Mouse (Mus musculus): Measurements from ENCODE around the gene Gm20388. TPM values are rescaled to one million over a fixed set of nuclear protein-coding genes. Genes with fewer than 3 reads are reported as not detected.
"Not testable (repeated sequence)": the region's sequence is repeated elsewhere in the genome, so short reads cannot be mapped to it uniquely, and the experiment has no call there.

Gene Gm20388
- total RNA-seq, 2 experiments from 2014 or later, result 4.4 to 7.8 TPM

DNA sequence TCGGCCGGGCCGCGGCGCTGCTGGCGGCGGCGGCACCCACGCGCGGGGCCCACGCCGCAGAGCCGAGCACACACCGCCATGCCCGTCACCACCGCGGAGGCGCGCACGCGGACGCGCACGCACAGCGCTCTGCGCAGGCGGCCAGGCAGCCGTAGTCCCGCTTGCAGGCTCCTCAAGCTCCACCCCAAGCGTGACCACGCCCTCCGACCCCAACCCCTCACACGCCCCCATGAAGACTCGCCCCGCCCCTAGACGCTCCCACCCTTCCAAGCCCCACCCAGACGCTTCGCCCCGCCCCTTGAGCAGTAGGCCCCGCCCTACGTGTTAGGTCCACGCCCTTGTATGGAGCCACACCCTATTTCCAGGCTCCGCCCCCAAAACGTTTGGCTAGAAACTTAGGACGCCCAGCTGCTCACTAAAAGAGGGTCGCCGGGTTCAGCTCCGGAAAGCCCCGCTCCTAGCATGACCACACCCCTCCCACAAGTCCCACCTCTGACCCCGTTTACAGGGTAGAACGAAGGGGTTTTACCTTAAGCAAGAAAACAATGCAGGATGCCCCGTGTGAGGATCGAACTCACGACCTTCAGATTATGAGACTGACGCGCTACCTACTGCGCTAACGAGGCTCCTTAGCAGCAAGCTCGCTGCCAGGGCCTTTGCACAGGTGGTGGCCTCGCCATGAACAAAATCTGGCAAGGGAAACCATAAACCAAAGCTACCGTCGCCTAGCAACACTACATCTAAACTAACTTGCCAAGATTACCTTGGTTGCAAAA is 1668.2 kb downstream of the Gm20388 start, which contains the start of gene Fbxo31:
Gene Fbxo31 (minus strand): TSS at position 131 of the 776 bp plus-strand sequence.
- DNase-seq (ENCODE audit: low spot score in 2 of 2), result peak; percentile 90 to 95

DNA sequence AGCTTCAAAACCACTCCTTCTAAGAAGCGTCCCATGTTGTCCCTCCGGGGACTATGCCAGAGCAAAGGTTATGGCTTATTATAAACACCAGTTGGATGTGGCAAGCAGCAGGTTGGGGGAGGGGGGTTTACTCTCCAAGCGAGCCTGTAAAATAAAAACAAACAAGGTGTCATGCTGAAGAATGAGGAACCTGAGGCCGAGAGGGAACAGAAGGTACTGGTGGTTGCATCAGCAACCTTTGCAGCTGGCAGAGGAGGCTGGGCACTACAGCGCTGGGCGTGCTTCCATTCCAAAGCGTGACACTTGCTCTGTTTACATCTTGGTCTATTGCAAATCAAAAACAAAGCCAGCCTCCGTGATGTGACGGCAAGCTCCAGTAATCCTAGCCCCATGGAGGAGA is 1669.8 kb downstream of the Gm20388 start:
- DNase-seq (ENCODE audit: low spot score in 2 of 2), result no peak

DNA sequence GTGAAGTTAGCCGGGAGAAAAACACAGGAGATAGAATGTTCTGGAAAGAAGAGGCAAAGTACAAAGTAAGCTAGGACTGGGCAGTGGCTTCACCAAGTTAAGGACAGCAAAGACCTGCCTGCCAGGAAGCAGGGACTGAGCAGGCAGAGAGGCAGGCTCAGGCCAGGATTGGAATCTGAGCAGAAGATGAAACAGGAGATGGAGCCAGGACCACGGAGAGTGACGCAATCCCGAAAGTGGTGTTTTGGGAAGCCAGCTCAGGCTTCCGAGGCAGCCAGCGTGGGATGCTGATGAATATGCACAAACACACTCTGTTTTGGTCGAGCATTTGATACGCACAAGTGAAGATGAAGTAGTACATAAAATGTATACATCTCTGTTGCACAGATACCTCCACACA is 1673.0 kb downstream of the Gm20388 start:
- peak; percentile 43 to 59 for DNase-seq (ENCODE audit: low spot score in 2 of 2)

DNA sequence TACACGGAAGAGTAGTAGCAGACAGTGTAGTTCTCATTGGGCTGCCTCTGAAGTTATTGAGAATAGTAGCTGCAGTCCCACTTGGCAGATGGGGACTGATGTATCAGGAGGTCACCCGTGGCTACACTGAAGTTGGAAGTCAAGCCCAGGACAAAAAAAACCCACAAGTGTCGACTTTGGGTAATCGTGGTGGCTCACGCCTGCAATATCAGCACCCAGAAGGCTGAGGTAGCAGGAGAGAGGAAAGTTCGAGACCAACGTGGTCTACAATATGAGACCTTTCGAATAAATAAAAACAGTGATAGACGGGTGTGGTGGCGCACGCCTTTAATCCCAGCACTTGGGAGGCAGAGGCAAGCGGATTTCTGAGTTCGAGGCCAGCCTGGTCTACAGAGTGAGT is 1674.1 kb downstream of the Gm20388 start:
- DNase-seq (ENCODE audit: low spot score in 2 of 2), result no peak

DNA sequence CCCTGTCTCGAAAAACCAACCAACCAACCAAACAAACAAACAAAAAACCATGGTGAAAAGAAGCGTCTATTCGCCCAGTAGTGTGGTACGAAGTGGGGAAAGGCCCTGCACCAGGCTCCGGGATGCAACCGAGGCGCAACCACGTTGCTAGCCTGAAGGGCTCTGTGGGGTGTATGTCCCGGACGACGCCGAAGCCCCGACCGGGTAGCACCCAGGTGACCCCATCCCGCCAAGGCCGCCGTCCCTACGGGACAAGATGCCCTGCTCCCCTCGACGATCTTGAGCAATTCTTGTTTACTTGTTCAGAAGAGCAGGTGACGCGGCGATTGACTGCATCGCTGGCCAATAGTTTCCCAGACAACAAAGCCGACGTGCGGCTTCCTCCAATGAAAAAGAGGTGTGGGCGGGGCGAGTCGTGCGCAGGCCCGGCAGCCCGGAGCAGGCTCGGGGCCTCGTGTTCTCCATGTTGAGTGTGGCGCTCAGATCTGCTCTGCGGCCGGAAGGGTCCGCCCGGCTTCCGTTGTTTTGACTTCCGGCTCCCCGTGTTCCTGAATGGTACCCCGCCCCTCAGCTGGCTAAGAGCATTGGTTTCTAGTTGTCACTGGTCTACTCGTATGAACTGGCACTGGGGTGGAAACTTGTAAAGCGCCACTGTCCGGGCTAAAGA is 1674.7 kb downstream of the Gm20388 start:
- peak; percentile 100 for DNase-seq (ENCODE audit: low spot score in 2 of 2)

DNA sequence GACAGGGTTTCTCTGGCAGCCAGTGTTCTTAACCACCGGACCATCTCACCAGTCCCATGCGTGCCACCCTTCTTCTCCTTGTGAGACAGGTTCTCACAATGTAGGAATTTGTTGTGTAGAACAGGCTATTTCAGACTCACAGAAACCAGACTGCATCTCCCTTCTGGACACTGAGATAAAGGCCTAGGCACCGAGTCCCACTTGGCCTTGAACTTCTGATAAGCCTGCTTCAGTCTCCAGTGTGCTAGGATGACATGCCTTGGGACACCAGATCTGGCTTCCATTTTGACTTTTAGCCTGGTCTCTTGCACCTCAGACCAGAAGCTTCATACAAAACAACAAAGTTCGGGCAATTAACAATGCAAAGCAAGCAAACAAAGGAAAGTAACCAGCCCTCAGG is 1678.1 kb downstream of the Gm20388 start:
- no peak for DNase-seq (ENCODE audit: low spot score in 2 of 2)

DNA sequence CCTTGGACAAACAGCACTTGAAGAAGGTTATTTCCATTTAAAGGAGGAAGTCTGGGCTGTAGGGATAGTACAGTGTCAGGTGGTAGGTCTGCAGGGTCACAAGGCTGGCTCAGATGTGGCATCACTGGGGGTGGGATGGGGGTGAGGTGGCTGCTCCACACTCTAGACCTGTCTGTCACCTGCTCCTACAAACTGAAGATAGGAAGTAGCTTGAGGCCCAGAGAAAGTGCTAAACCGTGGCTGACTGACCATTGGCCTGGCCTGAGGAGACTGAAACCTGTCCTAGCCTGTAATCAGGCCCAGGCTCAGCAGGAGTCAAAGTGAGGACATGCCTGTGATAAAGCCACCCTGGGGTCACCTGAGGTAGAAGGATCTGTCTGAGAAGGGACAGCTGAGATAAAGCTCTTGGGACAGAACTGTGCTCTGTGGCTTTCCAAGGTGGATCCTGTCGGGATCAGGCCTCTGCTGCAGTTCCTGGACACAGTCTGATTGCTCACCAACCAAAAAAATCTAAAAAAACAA is 1678.6 kb downstream of the Gm20388 start:
- DNase-seq (ENCODE audit: low spot score in 2 of 2), result no peak

DNA sequence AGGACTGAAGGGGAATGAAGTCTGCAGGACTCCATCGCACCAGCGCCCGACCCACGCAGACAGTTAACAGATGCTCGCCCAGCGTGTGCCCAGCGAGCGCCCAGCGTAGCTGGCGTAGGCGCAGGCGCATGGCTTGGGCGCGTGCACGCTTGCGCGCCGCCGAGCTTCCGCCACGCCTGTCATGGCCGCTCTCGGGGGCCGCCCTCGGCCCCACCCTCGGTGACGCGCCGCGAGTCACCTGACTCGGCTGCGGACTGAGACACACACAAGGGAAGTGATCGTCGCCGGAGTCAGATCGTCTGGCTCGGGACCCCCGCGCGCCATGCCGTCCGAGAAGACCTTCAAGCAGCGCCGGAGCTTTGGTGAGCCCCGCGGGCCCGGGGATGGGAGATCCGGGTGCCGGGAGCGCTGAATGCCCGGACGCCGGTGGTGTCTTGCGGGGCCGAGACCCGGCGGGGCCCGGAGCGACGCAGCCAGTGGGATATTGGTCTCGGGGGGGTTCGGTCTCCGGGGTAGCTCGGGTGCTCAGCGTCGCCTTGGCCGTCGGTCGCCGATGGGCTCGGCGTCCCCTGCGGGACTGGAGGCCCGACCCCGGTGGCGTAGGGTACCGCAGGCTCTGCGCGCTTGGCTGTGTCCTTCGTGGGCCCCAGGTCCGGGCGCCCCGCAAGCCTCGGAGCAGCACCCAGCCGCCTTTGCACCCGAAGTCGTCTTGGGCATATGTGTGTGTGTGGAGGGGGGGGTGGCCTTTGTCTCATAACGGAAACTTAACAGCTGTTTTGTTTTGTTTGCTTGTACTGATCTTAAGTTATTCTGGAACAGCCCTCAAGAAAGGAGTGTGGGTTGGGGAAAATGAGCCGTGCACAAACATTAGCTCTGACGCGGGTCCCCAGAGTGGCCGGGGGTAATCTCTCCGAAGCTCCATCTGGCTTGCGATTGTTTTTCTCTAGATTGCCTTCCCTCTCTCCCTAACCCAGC is 1679.8 kb downstream of the Gm20388 start, which contains the start of gene Map1lc3b:
Gene Map1lc3b (plus strand): TSS at position 159 of the 975 bp plus-strand sequence.
- DNase-seq (ENCODE audit: low spot score in 2 of 2), result peak; percentile 96 to 97

DNA sequence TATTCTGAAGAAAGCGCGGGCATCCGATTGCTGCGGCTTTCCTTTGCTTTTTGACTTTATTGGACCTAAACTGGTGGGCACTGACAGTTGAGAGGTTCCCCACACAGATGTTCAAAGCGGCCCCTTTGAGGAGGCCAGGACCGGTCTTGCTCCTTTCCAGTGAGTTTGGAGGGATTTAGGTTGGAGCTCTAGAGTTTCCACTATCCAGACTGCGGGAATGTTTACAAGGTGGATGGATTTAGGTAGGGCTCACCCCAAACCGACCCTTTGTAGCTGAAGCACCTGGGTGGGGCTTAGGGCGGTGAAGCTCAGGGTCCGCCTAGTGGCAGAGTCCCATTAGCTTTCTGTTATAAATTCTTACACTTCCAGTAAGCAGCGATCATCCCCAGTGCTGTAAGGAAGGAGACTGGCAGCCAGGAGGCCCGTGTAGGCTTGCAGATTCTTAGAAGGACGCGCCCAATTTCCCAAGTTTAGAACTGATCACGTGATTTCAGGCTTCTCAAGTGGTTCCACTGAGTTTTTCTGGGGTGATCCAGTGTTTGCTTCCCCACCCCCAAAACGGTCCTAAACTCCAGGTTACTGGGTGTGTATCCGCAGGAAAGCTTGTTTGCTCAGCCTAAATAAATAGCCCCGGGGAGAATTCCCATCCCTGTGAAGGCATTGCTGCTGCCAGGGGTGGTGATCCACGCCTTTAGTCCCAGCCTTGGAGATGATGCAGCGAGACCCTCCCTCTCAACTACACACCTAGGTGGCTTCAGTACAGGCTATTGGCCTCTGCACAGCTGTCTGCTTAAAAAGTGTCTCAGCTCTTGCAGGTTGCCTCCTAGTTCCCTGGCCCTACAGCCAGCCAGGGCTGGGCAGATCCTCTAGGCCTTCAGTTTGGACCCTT is 1680.8 kb downstream of the Gm20388 start:
- no peak for DNase-seq (ENCODE audit: low spot score in 2 of 2)

DNA sequence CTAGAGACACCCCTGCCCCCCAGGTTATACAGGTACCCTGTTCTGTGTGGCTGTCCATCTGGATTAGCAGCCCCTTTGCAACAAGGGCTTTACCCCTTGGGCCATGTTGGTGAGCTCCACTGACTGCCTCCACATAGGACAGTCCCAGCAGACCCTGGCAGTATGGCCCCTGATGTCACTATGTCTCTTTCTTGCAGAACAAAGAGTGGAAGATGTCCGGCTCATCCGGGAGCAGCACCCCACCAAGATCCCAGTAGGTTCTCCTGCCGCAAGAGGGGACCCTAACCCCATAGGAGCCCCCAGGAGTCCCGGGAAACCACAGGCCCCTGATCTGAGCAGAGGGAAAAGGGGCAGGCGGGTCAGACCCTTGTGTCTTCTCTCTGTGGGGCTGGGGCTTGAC is 1682.7 kb downstream of the Gm20388 start:
- no peak for DNase-seq (ENCODE audit: low spot score in 2 of 2)

DNA sequence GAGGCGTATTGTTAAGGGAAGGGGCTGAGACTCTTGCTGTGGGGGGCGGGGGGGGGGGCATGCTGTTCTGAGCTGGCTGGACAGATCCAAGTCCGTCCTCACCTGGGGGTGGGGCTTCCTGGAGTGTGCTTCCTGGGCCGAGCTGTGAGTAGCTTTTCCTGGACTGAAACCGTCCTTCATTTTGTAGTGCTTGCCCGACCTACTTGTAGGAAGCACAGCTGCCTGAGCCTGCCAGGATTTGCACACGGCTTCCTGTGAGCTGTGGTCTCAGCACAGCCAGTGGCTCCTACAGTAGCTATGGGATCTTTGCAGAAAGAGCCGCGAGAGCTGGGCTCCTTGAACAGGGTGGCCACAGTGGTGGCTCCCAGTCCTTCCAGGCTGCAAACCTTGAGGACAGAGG is 1683.3 kb downstream of the Gm20388 start:
- DNase-seq (ENCODE audit: low spot score in 2 of 2), result no peak

DNA sequence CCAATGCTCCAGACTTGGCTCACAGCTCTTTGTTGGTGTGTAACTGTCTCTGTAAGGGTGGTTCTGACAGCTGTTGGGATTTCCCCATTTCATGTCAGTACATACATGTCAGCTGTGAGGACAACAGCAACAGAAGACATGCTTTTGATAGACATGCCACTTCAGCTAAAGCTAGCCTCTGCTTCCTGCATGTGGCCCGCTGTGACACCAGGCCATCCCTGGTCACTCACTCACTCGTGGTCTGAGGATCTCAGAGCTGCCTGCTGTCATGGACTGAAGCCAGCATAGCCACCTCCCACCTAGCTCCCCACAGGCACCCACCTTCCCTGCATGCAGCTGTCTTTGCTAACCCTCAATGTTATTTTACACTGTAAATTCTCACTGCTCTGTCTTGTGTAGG is 1686.9 kb downstream of the Gm20388 start:
- DNase-seq (ENCODE audit: low spot score in 2 of 2), result not testable (repeated sequence)

DNA sequence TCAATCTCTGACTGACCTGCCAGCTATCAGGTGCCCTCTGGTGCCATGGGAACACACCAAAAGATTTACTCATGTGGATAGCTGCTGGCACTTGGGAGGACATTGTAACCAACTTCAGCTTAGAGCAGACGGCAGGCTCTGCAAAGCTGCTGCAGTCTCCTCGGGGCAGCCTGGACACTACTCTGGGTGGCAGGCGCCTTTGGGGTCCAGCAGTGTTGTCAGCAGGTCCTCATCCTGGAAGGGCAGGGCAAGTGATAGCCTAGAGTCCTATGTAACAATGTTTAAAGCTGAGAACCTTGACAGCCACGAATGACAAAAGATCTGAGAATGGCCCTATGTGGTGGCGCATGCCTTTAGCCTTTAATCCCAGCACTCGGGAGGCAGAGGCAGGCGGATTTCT is 1687.5 kb downstream of the Gm20388 start:
- no peak for DNase-seq (ENCODE audit: low spot score in 2 of 2)

DNA sequence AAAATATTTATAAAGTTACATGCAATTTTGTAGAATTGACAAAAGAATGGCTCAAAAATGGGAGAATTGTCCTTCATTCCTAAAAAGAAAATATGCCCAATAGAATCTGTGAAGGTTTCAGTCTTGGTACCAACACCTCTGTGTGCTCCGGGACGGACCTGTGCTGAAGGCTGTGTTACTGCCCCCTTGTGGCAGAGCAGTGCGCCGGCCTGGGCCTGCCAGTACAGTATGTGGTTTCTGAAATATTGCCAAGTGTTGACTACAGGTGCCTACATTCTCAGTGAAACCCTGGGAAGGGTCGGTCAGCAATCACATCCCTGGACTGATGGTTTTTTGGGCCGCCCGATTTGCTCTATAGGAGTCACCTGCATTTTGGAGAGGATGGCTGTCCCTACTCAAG is 1688.3 kb downstream of the Gm20388 start:
- peak; percentile 76 to 78 for DNase-seq (ENCODE audit: low spot score in 2 of 2)

DNA sequence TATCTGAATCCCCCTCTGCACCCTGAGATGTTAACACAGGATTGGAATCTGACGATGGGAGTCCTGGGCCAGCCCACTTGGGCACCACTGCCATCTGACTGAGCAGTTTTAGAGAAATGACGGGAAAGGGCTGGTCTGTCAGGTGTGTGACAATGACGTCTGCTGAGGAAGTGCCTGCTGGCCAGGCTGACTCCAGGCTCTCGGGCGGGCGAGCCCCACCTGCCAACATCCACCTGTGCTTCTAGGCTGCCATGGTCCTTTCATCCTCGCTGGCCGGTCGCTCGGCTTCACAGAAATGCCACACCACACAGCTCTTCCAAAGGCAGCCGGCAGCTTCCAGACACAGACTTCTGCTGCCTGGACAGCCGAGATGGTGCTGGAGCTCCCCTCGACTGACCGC is 1689.2 kb downstream of the Gm20388 start:
- DNase-seq (ENCODE audit: low spot score in 2 of 2), result no peak

DNA sequence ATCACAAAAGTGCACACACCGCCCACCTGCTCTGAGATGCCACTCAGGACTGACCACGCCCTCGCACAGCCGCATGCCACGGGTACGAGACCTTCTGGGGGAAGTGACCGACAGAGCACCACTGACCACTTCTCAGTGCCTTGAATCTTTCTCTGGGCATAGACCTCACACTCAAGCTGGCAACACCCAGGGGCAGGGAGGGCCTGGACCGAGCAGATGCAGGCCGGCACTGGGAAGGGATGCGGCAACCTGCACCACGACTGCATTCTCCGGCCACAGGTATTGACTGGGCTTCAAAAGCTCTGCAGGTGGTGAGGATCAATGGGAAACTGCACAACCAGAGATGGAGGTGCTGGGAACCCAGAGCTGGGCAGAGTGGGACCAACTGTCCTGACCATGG is 1691.8 kb downstream of the Gm20388 start:
- no peak for DNase-seq (ENCODE audit: low spot score in 2 of 2)

DNA sequence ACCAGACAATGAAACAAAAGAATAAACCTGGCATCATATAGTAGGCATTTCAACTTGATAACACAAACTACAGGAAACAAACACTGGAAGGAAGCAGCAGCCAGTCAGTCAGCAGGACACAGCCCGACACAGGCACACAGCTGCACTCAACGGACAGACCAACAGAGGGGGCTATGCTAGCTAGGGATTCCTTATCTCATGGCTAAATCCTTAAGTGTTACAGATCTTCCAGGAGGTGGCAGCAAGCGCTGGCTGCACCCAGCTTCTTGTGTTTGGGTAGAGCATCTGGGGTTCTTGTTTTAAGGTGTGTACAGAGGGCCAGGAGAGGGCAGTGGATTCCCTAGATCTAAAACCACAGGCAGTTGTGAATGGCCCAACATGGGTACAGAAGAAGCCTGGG is 1692.2 kb downstream of the Gm20388 start:
- DNase-seq (ENCODE audit: low spot score in 2 of 2), result peak; percentile 77 to 79

DNA sequence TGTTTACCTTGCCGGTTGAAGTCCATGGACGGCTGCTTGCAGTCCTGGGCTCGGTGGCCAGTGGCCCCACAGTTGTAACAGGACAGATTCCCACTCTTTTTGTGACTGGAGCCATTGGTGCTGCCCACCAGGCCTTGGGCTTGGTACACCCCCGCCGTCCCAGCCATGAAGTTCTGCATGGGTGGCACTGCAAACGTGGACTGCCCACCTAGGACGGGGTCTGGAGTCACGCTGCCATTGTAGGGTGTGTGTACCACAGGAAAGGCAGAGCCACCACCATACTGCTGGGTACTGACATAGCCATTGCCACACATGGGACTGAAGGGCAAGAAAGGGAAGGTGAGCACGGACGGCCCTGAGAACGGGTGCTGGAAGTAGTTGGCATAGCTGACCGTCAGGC is 1693.2 kb downstream of the Gm20388 start:
- DNase-seq (ENCODE audit: low spot score in 2 of 2), result no peak

DNA sequence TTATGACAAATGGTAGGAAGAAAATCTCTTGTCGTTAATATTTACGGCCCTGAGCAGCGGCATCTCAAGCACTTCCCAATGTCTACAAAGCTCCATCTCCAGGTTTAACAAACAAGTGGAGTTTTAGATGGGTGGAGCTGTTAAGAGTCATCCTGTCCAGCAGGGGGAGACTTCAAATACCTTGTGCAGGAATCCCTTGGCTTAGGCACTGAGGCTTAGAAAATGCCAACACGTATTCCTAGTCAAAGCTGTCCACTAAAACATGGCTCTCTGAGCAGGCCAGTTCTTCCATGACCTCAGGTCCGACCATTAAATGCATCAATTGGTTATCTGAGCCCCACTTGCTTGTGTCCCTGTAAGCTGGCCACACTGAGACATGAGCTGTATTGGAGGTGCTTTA is 1697.0 kb downstream of the Gm20388 start:
- DNase-seq (ENCODE audit: low spot score in 2 of 2), result no peak

DNA sequence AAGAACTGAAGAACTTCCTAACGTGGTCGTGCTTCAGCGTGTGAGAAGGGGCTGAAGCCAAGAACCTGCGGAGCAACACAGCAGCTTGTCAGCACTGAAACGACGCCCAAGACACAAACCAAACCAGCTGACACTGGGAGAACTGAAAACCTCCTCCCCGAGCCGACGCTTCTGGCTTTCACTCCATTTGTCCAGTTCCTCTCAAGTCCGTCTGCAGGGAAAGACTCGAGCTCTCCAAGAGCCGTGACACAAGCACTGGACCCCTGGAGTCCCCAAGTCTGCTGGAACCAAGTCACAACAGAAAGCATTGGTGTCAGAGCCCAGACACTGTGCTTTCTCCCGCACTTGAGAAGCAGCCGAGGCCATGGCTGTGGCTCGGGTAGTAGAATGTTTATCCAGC is 1698.6 kb downstream of the Gm20388 start:
- no peak for DNase-seq (ENCODE audit: low spot score in 2 of 2)
